Comparison of ENCODE assay signal across 7 mouse cellular contexts in the genomic region with DNA sequence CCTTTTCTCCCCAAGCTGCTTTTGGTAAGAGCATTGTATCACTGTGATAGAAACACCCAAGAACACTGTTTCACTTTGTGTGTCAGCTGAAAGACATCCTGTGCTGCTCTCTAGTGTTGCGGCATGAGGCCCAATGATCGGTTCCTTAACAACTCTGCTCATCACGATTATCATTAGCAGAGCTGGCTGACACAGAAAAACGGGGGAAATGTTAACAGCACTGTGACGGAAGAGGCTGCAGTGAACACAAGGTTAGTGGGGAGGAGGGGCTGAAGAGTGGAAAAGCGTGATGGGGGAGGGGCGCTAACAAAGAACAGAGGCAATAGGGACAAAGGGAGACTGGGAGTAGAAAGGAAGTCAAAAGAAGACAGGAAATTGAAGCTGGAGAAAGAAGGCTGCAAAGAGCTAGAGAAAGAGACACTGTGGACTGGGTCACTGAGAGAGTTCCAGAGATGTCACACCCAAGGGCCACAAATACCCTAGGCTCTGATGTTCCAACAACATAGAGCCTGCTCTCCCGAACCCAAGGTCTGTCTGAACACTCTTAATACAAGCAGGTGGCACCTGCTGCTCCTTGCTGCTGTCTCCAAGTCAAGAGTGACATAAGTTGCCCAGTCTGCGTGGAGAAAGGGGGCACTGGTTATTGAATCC. TPM values are rescaled to one million over a fixed set of nuclear protein-coding genes. Genes with fewer than 3 reads are reported as not detected.
A peak's percentile ranks its signal among the peaks of the same experiment; 100 is the strongest.
DNase-seq lines count a peak whose midpoint lies in the region; ATAC-seq and TF ChIP-seq lines count a peak whose summit lies in the region.

No protein-coding gene starts in this region.

- peak; percentile 22 for DNase-seq in thymus, postnatal 0 days (ENCODE audit: low spot score)
- no peak for DNase-seq in thymus, adult 18-20 months
- no peak for DNase-seq in liver, embryonic 11.5 days (ENCODE audit: low spot score)
- DNase-seq in c-Kit-positive CD71-positive TER-119-positive erythroid progenitor cells, embryonic 14.5 days (ENCODE audit: low spot score): no peak
- DNase-seq in left cerebral cortex, adult 2 months (ENCODE audit: extremely low spot score in 1 of 2, low spot score in 2 of 2): no peak

- no peak overlapping the region for H3K27ac ChIP-seq in forebrain, embryonic 13.5 days
- no peak overlapping the region for H3K27ac ChIP-seq in liver, embryonic 11.5 days (ENCODE audit: low read depth, low read length)
- no peak overlapping the region for H3K27ac ChIP-seq in stomach, embryonic 14.5 days (ENCODE audit: low read length)
- H3K27ac ChIP-seq in left cerebral cortex, adult 2 months: no peak overlapping the region; the same call in 1 of the 2 replicates

- peaks cover 21% of the 10 kb centered on the region for H3K4me1 ChIP-seq in forebrain, embryonic 13.5 days
- peaks cover 4% of the 10 kb centered on the region for H3K4me1 ChIP-seq in liver, embryonic 11.5 days (replicated peaks; ENCODE audit: control insufficient read depth, insufficient read depth, low read length)
- peaks cover 4% of the 10 kb centered on the region; the same call in 1 of the 2 replicates for H3K4me1 ChIP-seq in stomach, embryonic 14.5 days (ENCODE audit: control insufficient read depth, insufficient read depth, low read length)

- H3K27me3 ChIP-seq in forebrain, embryonic 13.5 days: no peaks in the 10 kb centered on the region
- H3K27me3 ChIP-seq in liver, embryonic 11.5 days (replicated peaks; ENCODE audit: control insufficient read depth, insufficient read depth, low read length): no peaks in the 10 kb centered on the region
- H3K27me3 ChIP-seq in stomach, embryonic 14.5 days (ENCODE audit: control insufficient read depth, insufficient read depth, low read length): no peaks in the 10 kb centered on the region

- peak overlapping the region; percentile 11; the same call in 1 of the 2 replicates for H3K4me2 ChIP-seq in forebrain, embryonic 13.5 days
- peak overlapping the region; percentile 41; the same call in 1 of the 2 replicates for H3K4me2 ChIP-seq in liver, embryonic 11.5 days
- peak overlapping the region; percentile 14; the same call in 1 of the 2 replicates for H3K4me2 ChIP-seq in stomach, embryonic 14.5 days (replicated peaks; ENCODE audit: low read depth, low read length)

- no peak overlapping the region for H3K9ac ChIP-seq in forebrain, embryonic 13.5 days
- H3K9ac ChIP-seq in liver, embryonic 11.5 days (ENCODE audit: low read depth, low read length): no peak overlapping the region
- H3K9ac ChIP-seq in stomach, embryonic 14.5 days (replicated peaks; ENCODE audit: low read depth, low read length): no peak overlapping the region

- no peaks in the 10 kb centered on the region for H3K9me3 ChIP-seq in forebrain, embryonic 13.5 days (replicated peaks)
- H3K9me3 ChIP-seq in liver, embryonic 11.5 days (ENCODE audit: control insufficient read depth, low read length): no peaks in the 10 kb centered on the region
- H3K9me3 ChIP-seq in stomach, embryonic 14.5 days (ENCODE audit: control insufficient read depth, low read depth, low read length): no peaks in the 10 kb centered on the region

- no peaks in the 10 kb centered on the region for H3K36me3 ChIP-seq in forebrain, embryonic 13.5 days (ENCODE audit: poor library complexity, severe bottlenecking)
- H3K36me3 ChIP-seq in liver, embryonic 11.5 days (ENCODE audit: control insufficient read depth, insufficient read depth, low read length): no peaks in the 10 kb centered on the region
- H3K36me3 ChIP-seq in stomach, embryonic 14.5 days (ENCODE audit: control insufficient read depth, insufficient read depth, low read length): no peaks in the 10 kb centered on the region

- peak; percentile 70 for ATAC-seq in forebrain, embryonic 13.5 days
- peak; percentile 51; the same call in 1 of the 2 replicates for ATAC-seq in liver, embryonic 11.5 days (replicated peaks; ENCODE audit: low FRiP score)
- ATAC-seq in stomach, embryonic 14.5 days (ENCODE audit: insufficient number of reproducible peaks, insufficient read depth, low FRiP score, low read depth): 0 out of 2 replicates have a peak, but pooled peaks have one; percentile 42

- H3K4me3 ChIP-seq in forebrain, embryonic 13.5 days: no peak overlapping the region
- H3K4me3 ChIP-seq in liver, embryonic 11.5 days (ENCODE audit: low read depth, low read length): no peak overlapping the region
- H3K4me3 ChIP-seq in stomach, embryonic 14.5 days (ENCODE audit: low read depth, low read length): no peak overlapping the region
- no peak overlapping the region for H3K4me3 ChIP-seq in left cerebral cortex, adult 2 months

- 30% methylated on average over 9 of the region's 9 CpGs for WGBS in forebrain, embryonic 13.5 days
- 25% methylated on average over 9 of the region's 9 CpGs for WGBS in liver, embryonic 11.5 days
- 41% methylated on average over 9 of the region's 9 CpGs for WGBS in stomach, embryonic 14.5 days

- TF ChIP-seq CTCF in left cerebral cortex, adult 2 months (IDR thresholded peaks at IDR 0.05): no peak; the same call in 1 of the 2 replicates

- intact Hi-C loops in left cerebral cortex, adult 2 months (cut with DNase I): no loop called here

RNA-seq across cellular contexts. Expression of a gene that starts 58.0 kb away (rescaled TPM):
- 3.9 and 4.5 TPM in 2 replicates for polyA plus RNA-seq in thymus, postnatal 0 days (2015; fragmentation: Nextera tagmentation; extraction: Ambion mirVana)
- polyA plus RNA-seq in forebrain, embryonic 13.5 days (2015; fragmentation: Nextera tagmentation; extraction: Ambion mirVana): 2.2 and 2.7 TPM in 2 replicates
- polyA plus RNA-seq in liver, embryonic 11.5 days (2014; fragmentation: Nextera tagmentation; extraction: Ambion mirVana): 5.8 and 6.4 TPM in 2 replicates
- polyA plus RNA-seq in stomach, embryonic 14.5 days (2014; fragmentation: Nextera tagmentation; extraction: Ambion mirVana): 17.2 and 17.4 TPM in 2 replicates
- 1 to 10 TPM; 7.0 to 7.1 TPM for total RNA-seq in left cerebral cortex, adult 2 months (2021)
